Mouse (Mus musculus) heart, adult 2 months (tissue): ENCODE measurements at regions not wholly inside any gene's neighbourhood (a gene's known extent, or its start where the extent isn't known, plus 50 kb on each side); places are given as distances from the start of the nearest gene placed in this dataset.
"Not testable (repeated sequence)": the region's sequence is repeated elsewhere in the genome, so short reads cannot be mapped to it uniquely, and the experiment has no call there.

Experiments used
- DNase-seq, 2 experiments: peaks; one replicate each; pipeline ENCODE4 v3.0.0; 2021
- H3K27ac ChIP-seq: fragments of 200-600 bp; 2 replicates; pipeline ENCODE4 v1.8.1; 2022
- H3K27me3 ChIP-seq: fragments of 200-500 bp; 2 replicates; pipeline ENCODE4 v1.6.1; 2012; ENCODE audit warnings: mild to moderate bottlenecking, low read length, inconsistent platforms, mixed read lengths; ENCODE audit not compliant: control insufficient read depth, insufficient read depth
- H3K36me3 ChIP-seq: fragments of 200-500 bp; 2 replicates; pipeline ENCODE4 v1.6.1; 2012; ENCODE audit warnings: low read length, inconsistent platforms; ENCODE audit not compliant: control insufficient read depth, insufficient read depth
- H3K4me1 ChIP-seq: fragments of 200-500 bp; 2 replicates; pipeline ENCODE4 v1.6.1; 2011; ENCODE audit warnings: low read length; ENCODE audit not compliant: control insufficient read depth, insufficient read depth
- H3K4me3 ChIP-seq: fragments of 200-600 bp; 2 replicates; pipeline ENCODE4 v1.8.1; 2022
- H3K79me2 ChIP-seq: fragments of 200-500 bp; replicated peaks from 2 replicates; pipeline ENCODE4 v1.6.1; 2012; ENCODE audit warnings: mild to moderate bottlenecking, inconsistent platforms, low read length, moderate library complexity, mixed read lengths; ENCODE audit not compliant: control insufficient read depth, insufficient read depth
- H3K9ac ChIP-seq: fragments of 200-500 bp; 2 replicates; pipeline ENCODE4 v1.6.1; 2012; ENCODE audit warnings: low read depth, mild to moderate bottlenecking, control low read depth, inconsistent platforms, low read length, mixed read lengths
- CTCF ChIP-seq: fragments of 200-600 bp; IDR thresholded peaks from 2 replicates; pipeline ENCODE4 v1.8.1; 2022; ENCODE audit warnings: antibody characterized with exemption, mild to moderate bottlenecking, moderate library complexity
- EP300 ChIP-seq: fragments of 200-500 bp; IDR thresholded peaks from 2 replicates; pipeline ENCODE4 v1.6.1; 2011; ENCODE audit warnings: low read depth, low read length, control low read depth; ENCODE audit not compliant: insufficient read depth
- POLR2A ChIP-seq: fragments of 200-500 bp; IDR thresholded peaks from 2 replicates; pipeline ENCODE4 v1.6.1; 2011; ENCODE audit warnings: mild to moderate bottlenecking, low read depth, low read length, control low read depth; ENCODE audit not compliant: insufficient read depth
- whole genome bisulfite sequencing: fragments of 180-500 bp; shearing (Covaris S2); methylation state at CpG from one replicate; pipeline ENCODE4 v1.1.7; 2018; 5-methylcytosine and 5-hydroxymethylcytosine counted together
- intact Hi-C: fragments of 180-260 bp; cut with DNase I; formaldehyde crosslinking; loops from one replicate; pipeline ENCODE4 v1.15.1; 2025

GRCm38 (mm10) chr2:181930037-181930436, 60.9 kb upstream of the Gm14496 start:
- Histone ChIP-seq H3K27me3 (no peaks in the 10 kb centered on the region), H3K4me3 (no peak overlapping the region), H3K9ac (no peak overlapping the region), H3K36me3 (no peaks in the 10 kb centered on the region), H3K4me1 (no peaks in the 10 kb centered on the region), H3K27ac (no peak overlapping the region), H3K79me2 (no peaks in the 10 kb centered on the region)
- WGBS: 84% methylated on average over 5 of the region's 5 CpGs
- no peak for DNase-seq
- TF ChIP-seq CTCF (no peak), EP300 (no peak), POLR2A (no peak)
- intact Hi-C loops: no loop called here

GRCm38 (mm10) chr2:181930538-181930937, 60.4 kb upstream of the Gm14496 start:
- H3K4me3 ChIP-seq, H3K27me3 ChIP-seq, H3K27ac ChIP-seq, DNase-seq, H3K36me3 ChIP-seq, H3K9ac ChIP-seq, H3K79me2 ChIP-seq, H3K4me1 ChIP-seq, intact Hi-C loops: not testable (repeated sequence)
- WGBS: 84% methylated on average over 4 of the region's 4 CpGs

DNA sequence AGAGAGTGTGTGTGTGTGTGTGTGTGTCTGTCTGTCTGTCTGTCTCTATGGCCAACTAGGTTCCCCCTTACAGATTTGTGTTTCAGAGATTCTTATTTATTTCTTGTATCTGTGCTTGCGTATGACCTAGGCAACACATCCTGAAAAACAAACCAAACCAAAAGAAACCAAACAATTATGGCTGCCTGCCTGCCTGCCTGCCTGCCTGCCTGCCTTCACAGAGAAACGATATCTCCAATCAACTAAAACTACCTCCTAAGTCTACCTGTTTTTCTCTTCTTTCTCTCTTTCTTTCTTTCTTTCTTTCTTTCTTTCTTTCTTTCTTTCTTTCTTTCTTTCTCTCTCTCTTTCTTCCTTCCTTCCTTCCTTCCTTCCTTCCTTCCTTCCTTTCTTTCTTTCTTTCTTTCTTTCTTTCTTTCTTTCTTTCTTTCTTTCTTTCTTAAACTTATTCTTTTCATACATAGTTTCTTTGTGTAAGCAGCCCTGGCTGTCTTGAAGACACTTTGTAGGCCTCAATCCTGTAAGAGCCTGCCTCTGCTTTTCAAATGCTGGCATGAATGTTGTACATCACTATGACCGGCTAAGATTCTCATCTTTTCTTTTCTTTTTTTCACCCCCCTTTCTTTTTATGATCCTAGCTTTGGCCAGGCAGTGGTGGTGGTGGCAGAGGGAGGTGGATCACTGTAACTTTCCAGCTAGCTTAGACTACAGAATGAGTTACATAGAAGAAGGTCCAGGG, 59.7 kb upstream of the Gm14496 start:
- H3K27ac ChIP-seq, H3K79me2 ChIP-seq, H3K27me3 ChIP-seq, H3K4me1 ChIP-seq, H3K4me3 ChIP-seq, H3K36me3 ChIP-seq, H3K9ac ChIP-seq, intact Hi-C loops: not testable (repeated sequence)
- peak in 1 of 2 experiments; percentile 34 for DNase-seq
- WGBS: 61% methylated on average over 3 of the region's 3 CpGs

- no peaks in the 10 kb centered on the region for H3K79me2 ChIP-seq
- WGBS: 78% methylated on average over 2 of the region's 2 CpGs
- H3K36me3 ChIP-seq: no peaks in the 10 kb centered on the region
- H3K27ac ChIP-seq: no peak overlapping the region
- H3K27me3 ChIP-seq: no peaks in the 10 kb centered on the region
- DNase-seq: no peak
- no peak overlapping the region for H3K4me3 ChIP-seq
- H3K4me1 ChIP-seq: no peaks in the 10 kb centered on the region
- intact Hi-C loops: no loop called here
- no peak overlapping the region for H3K9ac ChIP-seq
- TF ChIP-seq POLR2A: no peak
- no peak for TF ChIP-seq EP300
- TF ChIP-seq CTCF: no peak
Observed at GRCm38 (mm10) chr2:181931918-181932605, 58.9 kb upstream of the Gm14496 start.
